Mouse (Mus musculus): ENCODE measurements around the gene Actg2.
"Not testable (repeated sequence)": the region's sequence is repeated elsewhere in the genome, so short reads cannot be mapped to it uniquely, and the experiment has no call there.

Actg2 gene

GRCm38 (mm10) chr6:83536028-83536794 lies at the start of gene Actg2:
Gene Actg2 (minus strand): TSS chr6:83536265.
- peak; percentile 26 to 55 for DNase-seq

DNA sequence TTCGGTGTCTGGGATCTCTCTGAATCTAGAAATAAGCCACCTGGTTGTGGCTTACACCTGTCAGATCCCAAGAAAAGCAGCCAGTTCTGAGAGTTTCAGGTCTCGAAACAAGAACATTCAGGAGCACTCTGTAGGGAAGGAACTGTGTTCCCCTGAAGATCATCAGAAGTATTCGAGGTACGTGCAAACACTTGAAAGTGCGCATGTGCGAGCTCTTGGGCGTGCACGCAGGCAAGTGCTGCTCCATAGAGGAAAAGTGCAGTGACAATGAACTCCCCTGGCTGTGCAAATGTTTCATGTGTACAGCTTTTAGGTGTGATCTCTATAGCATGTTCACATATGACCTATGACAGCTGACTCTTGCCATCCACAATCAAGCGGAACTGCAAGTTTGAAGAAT lies 49.3 kb upstream of the Actg2 start:
- DNase-seq = not testable (repeated sequence)

DNA sequence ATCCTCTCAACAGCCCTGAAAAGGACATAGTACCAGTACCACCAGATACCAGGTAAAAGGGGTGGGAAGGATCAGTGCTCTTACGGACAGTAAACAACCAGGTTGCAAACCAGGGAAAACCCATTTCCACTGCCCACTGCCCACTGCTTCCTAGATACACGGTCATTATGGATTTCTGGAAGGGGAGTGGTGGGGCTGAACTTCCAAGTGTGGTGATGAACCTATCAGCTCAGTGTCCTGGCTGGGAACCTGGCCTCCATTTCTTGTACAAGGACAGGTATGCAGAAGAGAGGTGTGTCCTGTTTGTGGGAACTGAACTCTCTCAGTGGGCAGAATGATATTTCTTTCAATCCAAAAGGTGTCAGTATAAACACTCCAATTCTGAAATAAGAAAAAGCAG lies 47.5 kb upstream of the Actg2 start:
- no peak for DNase-seq

DNA sequence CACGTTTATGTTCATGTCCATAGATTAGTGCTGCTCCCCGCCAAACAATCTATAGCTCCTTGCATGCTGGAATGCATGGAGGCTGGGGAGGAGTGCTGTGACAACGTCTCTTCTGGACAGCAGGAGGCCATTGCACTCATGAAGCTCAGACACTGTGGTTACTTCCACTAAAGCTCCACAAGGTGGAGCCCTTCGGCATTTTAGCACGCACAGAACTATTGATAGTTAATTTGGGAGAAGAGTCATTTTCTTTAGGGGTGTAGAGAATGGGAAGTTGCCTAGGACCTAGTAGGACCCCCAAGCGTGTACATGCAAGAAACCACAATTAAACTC lies 46.8 kb upstream of the Actg2 start:
- DNase-seq = peak in 1 of 2 experiments; percentile 46

GRCm38 (mm10) chr6:83582135-83582937 lies 46.3 kb upstream of the Actg2 start:
- DNase-seq = no peak

DNA sequence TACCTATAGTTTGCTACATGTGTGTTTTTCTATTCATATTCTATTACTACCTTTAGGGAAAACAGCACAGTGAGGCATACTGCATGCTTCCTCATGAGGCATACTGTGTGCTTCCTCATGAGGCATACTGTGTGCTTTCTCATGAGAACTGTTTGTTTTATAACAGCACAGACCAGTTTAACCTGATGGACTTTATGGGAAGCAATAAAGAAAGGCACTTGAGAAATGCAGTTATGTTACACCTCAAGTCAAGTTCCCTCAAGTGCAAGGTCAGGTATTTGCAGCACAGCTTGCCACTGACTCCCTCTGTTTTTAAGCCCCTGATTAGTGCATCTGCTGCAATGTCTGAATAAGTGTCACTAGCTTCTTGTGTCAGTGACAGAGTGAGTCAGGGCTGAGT lies 41.5 kb upstream of the Actg2 start:
- DNase-seq = peak in 1 of 2 experiments; percentile 17

- peak in 1 of 2 experiments; percentile 8 for DNase-seq
Measured at GRCm38 (mm10) chr6:83575609-83576008, 39.5 kb upstream of the Actg2 start.

DNA sequence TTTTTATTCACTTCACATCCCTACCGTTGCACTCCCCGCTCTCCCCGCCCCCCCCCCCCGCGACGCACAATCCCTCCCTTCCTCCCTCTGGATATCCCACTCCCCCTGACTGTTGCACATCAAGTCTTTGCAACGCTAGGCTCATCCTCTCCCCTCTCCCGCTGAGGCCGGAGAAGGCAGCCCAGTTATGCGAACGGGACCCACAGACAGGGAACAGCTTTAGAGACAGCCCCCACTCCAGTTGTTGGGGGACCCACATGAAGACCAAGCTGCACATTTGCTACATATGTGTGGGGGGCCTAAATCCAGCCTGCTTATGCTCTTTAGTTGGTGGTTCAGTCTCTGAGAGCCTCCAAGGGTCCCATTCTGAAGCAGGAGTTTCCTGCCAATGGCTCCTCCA lies 36.6 kb upstream of the Actg2 start, which contains the start of gene Stambp:
TSS of gene Stambp (minus strand) at position 59 of the 400 bp plus-strand sequence.
- peak in 1 of 2 experiments; percentile 21 for DNase-seq

- DNase-seq = peak; percentile 91
Measured at GRCm38 (mm10) chr6:83571840-83572667, 36.0 kb upstream of the Actg2 start.

GRCm38 (mm10) chr6:83568901-83569862 lies 33.1 kb upstream of the Actg2 start:
- DNase-seq = peak in 1 of 2 experiments; percentile 10

DNA sequence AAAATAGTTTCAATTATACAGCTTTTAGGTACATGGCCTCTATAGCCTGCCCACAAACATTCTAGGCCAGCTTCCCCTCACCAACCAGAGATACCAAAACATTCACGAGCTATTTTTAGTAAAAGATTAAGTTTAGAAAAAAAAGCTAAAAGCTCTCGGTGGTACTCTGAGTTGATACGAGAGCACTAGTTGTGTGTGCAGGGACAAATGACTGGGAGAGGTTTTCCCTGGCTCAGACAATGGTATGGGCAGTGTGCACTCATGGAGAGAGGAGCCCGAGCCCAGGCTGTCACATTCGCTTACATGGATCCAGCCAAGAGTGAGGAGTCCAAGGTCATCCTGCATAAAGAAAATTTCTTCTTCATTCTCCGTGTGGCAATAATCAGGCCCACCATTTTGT lies 19.9 kb upstream of the Actg2 start:
- DNase-seq = no peak

DNA sequence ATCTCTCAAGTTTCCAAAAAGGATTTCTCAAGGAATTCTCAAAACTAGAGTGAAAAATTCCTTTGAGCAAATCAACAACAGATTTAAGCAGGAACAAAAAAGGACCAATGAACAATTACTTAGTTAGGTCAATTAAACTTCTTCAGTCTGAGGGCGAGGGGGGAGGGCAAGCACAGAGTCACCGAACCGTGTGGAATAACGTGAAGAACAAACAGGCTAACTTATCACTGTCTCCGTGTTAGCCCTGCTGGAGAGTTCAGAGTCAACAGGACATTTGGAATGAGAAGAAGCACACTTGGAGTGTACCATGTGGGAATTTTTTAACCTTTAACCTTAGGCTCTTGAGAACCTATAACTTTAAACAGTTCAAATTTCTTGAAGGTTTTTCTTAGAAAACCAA lies 12.3 kb upstream of the Actg2 start:
- no peak for DNase-seq

- DNase-seq = no peak
Measured at GRCm38 (mm10) chr6:83545778-83546177, 9.7 kb upstream of the Actg2 start.

GRCm38 (mm10) chr6:83541756-83542456 lies 5.8 kb upstream of the Actg2 start:
- peak; percentile 76 to 77 for DNase-seq

DNA sequence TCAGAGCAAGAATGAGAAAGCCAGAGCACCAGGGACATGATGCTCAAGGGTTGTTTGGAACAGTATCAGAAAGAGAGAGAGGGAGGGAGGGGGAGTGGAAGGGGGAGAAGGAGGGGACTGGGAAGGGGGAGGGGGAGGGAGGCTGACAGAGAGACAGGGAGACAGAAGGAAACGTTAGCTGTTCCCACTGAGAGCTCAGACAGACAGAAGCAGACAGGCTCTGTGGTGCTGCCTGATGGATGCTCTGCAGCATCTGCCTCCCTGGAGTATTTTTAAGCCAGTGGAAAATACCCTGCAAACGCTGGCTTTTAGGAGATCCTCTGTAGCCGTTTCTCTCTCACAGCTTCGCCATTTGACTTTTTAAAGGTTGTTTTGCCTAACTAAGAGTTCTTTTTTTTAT lies 4.0 kb upstream of the Actg2 start:
- DNase-seq = peak; percentile 38 to 51

GRCm38 (mm10) chr6:83536795-83537059 lies 662 bp upstream of the Actg2 start:
- DNase-seq = peak in 1 of 2 experiments; percentile 25

GRCm38 (mm10) chr6:83532608-83533007 lies 3.5 kb downstream of the Actg2 start:
- DNase-seq = no peak

GRCm38 (mm10) chr6:83523194-83523593 lies 12.9 kb downstream of the Actg2 start:
- DNase-seq = no peak

DNA sequence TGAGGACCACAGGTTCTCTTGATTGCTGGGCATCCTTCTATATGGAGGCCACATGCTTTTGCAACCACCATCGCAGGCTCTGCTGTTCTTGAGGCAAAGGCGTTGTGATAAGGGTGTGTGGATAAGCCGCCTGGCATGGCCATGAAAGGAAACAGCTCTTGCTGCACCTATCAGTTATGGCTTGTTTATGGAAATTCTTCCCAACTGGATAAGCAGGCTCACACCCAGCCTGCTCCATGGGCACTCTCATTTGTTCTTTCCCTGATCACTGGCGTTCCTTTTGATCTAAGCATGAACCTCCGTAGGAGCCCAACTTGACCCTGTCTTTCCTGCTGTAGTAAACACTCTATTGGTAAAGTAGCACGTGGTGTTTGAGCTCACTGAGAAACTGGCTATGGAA lies 14.3 kb downstream of the Actg2 start:
- no peak for DNase-seq

GRCm38 (mm10) chr6:83518637-83519036 lies 17.4 kb downstream of the Actg2 start:
- no peak for DNase-seq

DNA sequence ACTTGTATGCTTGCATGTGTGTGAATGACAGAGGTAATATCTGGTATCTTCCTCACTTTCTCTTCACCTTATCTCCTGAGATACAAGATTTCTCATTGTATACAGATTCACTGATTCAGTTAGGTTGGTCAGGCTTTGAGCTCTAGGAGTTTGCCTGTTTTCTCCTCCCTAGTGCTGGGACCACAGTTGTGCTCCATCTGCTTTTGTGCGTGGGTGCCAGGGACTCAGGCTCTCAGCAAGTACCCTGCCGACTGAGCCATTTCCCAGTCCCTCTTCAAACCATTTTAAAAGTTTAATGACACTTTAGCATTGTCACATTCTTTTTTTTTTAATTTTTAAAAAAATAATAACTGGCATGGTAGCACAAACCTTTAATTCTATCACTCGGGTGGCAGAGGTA lies 20.9 kb downstream of the Actg2 start:
- no peak for DNase-seq

GRCm38 (mm10) chr6:83512495-83512894 lies 23.6 kb downstream of the Actg2 start:
- peak in 1 of 2 experiments; percentile 74 for DNase-seq
